Mouse (Mus musculus) CD4-positive naive resting alpha-beta T cell, adult 57 days (primary cell): ENCODE data around the gene Ptdss2. TPM values are rescaled to one million over a fixed set of nuclear protein-coding genes. Genes with fewer than 3 reads are reported as not detected.

Experiments
- total RNA-seq: library from RNA; stranded (reverse); gene quantifications from one replicate; pipeline ENCODE4 v1.2.4, GENCODE M21; 2023

Gene Ptdss2
- total RNA-seq, result 12.8 TPM

DNA sequence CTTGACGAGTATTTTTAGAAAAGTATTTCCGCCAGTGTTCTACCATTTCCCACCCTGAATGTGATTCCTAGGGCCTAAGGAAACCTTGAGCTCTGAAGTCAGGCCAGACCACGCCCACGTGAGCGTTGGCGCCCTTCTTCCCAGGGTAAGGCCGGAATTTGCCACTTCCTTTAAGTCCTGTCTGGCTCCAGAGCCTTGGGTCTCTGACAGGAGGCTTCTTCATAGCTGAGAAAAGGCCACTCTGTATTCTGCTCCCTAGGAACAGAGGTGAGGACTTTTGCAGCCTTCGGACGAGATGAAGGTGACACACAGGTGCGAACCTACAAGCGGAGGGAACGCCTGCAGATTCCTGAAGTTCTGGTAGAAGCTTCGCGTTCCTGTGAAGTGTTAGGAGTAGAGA, at the start of gene Ptdss2:
Gene Ptdss2 (plus strand): TSS at position 138 of the 400 bp plus-strand sequence.

DNA sequence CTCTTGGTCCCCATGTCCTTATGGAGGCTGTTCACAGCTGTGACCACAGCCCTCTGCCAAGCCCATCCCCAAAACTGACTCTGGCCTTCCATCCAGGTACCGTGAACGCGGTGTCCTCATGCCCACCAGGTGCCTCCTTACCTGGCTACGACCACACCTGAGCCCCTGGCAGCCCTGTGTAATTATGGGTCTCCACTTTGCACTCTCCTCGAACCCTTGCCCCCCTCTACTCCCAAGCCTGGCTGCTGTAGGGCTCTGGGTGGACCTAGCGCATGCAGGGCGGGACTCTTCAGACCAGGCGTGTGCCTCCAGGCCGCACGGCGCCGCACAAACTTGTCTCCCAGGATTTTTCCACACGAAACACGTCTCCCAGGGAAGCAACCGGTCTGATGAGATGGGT, 44.3 kb upstream of the Ptdss2 start, which contains the start of gene Pkp3:
Gene Pkp3 (plus strand): TSS at position 378 of the 400 bp plus-strand sequence.

DNA sequence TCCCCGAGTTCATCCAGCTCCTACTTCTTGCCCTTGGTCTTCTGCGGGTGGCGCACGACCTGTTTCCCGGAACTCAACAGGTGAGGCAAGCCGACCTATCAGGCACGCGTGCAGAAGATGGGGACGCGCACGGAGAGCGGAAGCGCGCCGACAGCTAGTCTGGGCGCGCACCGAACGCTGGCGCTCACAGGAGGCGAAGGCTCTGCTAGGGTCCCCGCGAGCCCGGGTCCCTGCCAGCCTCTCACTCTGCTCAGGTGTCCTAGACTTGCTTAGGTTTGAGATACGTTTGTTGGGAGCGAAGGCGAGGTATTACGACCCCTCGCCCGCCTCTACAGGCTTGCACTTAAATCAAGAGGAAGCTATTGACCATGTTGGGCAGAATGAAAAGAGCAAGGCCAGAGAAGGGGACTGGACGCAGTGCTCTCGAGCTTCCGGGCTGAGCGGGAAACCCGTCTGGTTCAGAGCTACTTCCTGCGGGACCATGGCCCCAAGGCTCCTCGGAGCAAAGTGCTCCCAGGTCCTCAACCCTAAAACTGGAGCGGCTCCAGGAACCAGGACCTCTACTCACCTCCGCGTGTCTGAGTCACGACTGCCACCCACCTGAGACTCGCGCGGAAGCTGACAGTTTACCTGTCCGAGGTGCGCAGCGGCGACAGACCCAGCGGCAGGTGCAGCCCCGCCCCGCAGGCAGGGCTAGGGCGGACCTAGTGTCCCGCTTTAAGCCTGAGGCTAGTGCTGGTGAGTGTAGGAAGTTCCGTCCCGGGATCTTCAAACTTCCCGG, 22.1 kb upstream of the Ptdss2 start, which contains the start of gene Sigirr:
Gene Sigirr (minus strand): TSS at position 662 of the 781 bp plus-strand sequence.

DNA sequence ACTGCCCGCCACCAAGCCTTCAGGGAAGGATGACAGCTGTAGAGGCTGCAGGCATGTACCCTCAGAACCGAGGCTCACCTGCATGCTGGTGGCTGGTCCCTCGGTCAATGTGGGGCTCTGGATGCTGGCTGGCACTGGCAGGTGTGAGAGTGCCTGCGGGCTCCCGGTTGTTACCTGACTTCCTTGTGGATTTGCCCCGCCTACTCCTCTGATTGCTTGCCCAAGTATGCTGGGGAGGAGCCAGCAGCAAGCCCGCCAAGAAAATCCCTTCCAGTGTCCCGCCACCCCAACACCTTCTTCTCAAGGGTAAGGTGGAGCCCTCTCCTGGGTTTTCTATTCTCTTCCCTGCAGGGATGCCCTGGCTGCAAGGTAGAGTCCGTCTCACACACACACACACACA, 4.5 kb upstream of the Ptdss2 start, which contains the start of gene Ano9:
Gene Ano9 (minus strand): TSS at position 171 of the 400 bp plus-strand sequence.

DNA sequence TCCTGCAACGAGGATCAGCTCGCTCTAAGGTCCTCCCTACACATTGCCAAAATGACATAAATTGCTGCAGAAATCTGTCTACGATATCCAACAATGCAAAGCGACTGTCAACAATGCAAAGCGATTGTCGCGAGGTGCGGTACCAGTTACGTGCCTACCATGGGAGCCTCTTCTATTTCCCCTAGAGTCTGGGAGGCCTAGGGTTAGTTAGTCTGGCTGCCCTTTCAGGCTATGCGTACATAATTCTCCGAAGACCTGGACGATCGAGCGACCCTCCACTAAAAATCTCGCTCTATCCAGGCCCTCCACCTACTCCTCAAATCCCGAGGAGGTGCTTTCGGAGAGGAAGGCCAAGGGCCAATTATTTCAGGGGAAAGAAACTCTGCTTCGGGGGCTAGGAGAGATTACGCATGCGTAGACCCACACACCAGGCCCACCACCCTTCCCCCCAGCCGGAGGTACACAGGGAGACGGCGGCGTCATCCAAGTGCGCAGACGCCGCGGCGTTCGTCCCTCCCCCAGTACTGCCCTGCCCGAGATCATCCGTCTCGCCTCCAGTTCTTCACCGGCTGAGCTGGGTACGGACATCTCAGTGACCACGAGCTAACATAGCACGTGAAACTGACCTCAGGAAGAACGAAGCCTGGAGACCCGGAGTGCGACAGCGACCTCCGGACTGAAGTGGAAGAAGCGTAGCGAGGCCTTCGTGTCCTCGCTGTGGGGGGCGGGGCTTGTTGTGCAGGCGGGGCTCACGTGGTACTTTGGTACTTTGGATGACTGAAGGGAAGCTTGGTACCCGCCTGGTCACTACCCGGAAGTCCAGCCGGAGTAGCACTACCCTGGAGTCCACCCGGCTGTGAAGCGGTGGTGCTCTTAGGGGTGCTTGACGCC, 50.2 kb downstream of the Ptdss2 start, which contains the start of gene Rnh1:
Gene Rnh1 (minus strand): TSS at position 742 of the 891 bp plus-strand sequence.

DNA sequence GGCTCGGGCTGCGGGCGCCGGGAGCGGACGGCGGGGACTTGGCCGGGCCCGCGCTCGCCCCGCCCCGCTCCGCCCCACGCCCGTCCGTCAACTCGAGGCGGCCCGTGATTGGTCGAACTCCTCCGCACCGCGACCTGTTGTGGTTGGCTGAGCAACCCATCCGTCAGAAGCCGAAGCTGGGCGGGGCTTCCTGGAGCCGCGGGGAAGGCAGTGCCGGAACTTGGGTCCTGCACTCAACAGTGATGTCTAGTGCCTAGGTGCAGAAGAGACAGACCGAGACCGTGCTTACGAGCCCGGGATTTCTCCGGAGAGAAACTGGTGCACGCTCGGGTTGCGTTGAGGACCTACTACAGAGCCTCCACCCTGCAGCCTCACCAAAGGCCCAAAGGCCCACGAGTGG, 71.8 kb downstream of the Ptdss2 start, which contains the start of the genes Hras and Lrrc56:
Gene Hras (minus strand): TSS at position 58 of the 400 bp plus-strand sequence.
Gene Lrrc56 (plus strand): TSS at position 210 of the 400 bp plus-strand sequence.

Other genes with a start within 250 kb of the Ptdss2 start
- gene Psmd13, start 240.4 kb upstream of the Ptdss2 start, total RNA-seq, result 79.0 TPM
- 7.8 TPM for gene Sirt3, start 240.1 kb upstream of the Ptdss2 start, total RNA-seq
- not detected for gene Cox8b, start 221.9 kb upstream of the Ptdss2 start, total RNA-seq
- not detected for gene Nlrp6, start 201.5 kb upstream of the Ptdss2 start, total RNA-seq
- gene Pgghg, start 181.0 kb upstream of the Ptdss2 start, total RNA-seq, result 11.0 TPM
- gene Ifitm5, start 172.1 kb upstream of the Ptdss2 start, total RNA-seq, result not detected
- not detected for gene Gm45717, start 166.4 kb upstream of the Ptdss2 start, total RNA-seq
- gene Ifitm2, start 166.4 kb upstream of the Ptdss2 start, total RNA-seq, result 19.8 TPM
- 5.5 TPM for gene Ifitm1, start 155.2 kb upstream of the Ptdss2 start, total RNA-seq
- gene Ifitm3, start 111.6 kb upstream of the Ptdss2 start, total RNA-seq, result 12.2 TPM
- 1.9 TPM for gene Ifitm6, start 104.5 kb upstream of the Ptdss2 start, total RNA-seq
- gene Gm17387, start 93.3 kb upstream of the Ptdss2 start, total RNA-seq, result not detected
- 1.3 TPM for gene B4galnt4, start 61.3 kb upstream of the Ptdss2 start, total RNA-seq
- gene Pkp3, start 44.2 kb upstream of the Ptdss2 start, total RNA-seq, result 39.7 TPM
- 76.9 TPM for gene Sigirr, start 21.8 kb upstream of the Ptdss2 start, total RNA-seq
- 0.30 TPM for gene Ano9, start 4.6 kb upstream of the Ptdss2 start, total RNA-seq
- gene Rnh1, start 50.5 kb downstream of the Ptdss2 start, total RNA-seq, result 43.4 TPM
- gene Hras, start 71.6 kb downstream of the Ptdss2 start, total RNA-seq, result 31.0 TPM
- 4.7 TPM for gene Lrrc56, start 71.8 kb downstream of the Ptdss2 start, total RNA-seq
- 3.3 TPM for gene Lmntd2, start 91.7 kb downstream of the Ptdss2 start, total RNA-seq
- gene Rassf7, start 93.5 kb downstream of the Ptdss2 start, total RNA-seq, result 10.2 TPM
- gene Phrf1, start 106.4 kb downstream of the Ptdss2 start, total RNA-seq, result 165 TPM
- 47.4 TPM for gene Irf7, start 144.1 kb downstream of the Ptdss2 start, total RNA-seq
- not detected for gene Cdhr5, start 154.4 kb downstream of the Ptdss2 start, total RNA-seq
- gene Sct, start 156.8 kb downstream of the Ptdss2 start, total RNA-seq, result not detected
- not detected for gene Drd4, start 169.6 kb downstream of the Ptdss2 start, total RNA-seq
- gene Deaf1, start 205.3 kb downstream of the Ptdss2 start, total RNA-seq, result 68.8 TPM
- 24.8 TPM for gene Tmem80, start 205.4 kb downstream of the Ptdss2 start, total RNA-seq
- 0.65 TPM for gene Eps8l2, start 216.5 kb downstream of the Ptdss2 start, total RNA-seq